Mouse (Mus musculus): ENCODE data around the gene Cma1.
A peak's percentile ranks its signal among the peaks of the same experiment; 100 is the strongest.
"Not testable (repeated sequence)": the region's sequence is repeated elsewhere in the genome, so short reads cannot be mapped to it uniquely, and the experiment has no call there.

The Cma1 gene

DNA sequence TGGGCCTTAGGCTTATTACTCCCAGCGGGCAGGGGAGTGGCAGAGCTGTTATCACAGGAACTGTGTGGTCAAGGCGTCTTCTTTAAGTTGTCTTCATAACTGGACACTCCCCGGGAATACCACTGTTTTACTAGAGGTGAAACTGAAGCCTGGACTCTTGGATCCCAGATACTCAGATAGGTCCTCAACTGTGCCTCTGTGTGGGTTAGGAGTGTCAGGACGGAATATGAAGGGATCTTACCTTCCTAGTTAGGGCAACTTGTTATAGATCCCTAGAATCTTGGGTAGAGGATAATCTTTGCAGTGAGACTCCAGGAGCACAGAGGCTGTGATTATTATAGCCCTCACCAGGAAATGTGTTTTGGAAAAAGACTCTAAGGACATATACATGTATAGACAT is at the start of gene Cma1:
Cma1 (minus strand) TSS at position 101 of the 400 bp plus-strand sequence.
- no peak for DNase-seq

DNA sequence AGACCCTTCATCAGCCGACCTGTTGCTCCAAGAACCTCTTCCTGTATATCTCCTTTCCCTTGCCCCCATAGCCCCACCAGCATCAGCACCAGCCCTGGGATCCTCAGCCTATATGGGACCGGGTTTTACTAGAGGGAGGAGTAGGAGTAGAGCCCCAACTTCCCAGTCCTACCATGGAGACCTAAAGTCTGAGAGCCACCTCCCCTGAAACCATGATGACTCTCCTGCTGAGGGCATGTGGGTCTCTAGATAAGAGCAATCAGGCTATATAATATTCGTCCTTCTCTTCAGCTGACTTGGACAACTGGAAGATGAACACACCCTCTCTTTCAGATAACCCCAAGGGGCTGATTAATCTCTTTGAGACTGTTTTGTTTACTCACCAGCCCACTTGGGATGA is 43.0 kb upstream of the Cma1 start:
- DNase-seq: not testable (repeated sequence)

DNA sequence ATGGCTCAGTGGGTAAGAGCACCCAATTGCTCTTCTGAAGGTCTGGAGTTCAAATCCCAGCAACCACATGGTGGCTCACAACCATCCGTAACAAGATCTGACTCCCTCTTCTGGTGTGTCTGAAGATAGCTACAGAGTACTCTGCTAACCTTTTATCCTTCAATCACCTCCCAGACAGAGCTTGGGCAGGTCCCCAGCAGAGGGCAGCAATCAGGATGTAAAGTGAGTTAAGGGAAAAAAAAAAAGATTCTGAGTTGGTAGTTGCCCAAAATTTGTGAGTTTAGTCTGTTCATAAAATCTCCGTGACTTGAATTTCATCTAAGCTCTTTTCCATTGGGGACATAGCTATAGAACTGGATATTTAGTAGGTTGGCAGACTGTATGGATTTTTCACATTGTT is 19.4 kb upstream of the Cma1 start:
- DNase-seq: peak; percentile 19

DNA sequence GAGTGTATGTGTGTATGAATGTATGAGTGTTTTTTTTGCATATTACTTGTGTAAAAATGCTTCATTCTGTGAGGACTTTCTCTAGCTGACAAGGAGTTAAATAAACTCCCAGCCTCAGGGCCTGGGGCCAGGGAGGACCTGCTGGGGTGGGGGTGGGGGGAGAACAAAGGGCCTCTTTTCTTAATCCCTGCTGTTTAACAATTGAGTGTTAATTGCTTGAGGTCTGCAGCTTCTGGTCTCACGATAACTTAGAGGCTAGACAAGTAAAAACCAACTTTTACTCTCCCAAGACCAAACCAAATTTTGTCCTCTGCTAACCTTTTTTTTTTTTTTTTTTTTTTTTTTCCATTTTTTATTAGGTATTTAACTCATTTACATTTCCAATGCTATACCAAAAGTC is 18.8 kb upstream of the Cma1 start:
- no peak for DNase-seq

GRCm38 (mm10) chr14:55950346-55951030 is 6.0 kb upstream of the Cma1 start, which contains the start of gene Cma2:
Gene Cma2, plus strand, starts transcription at chr14:55950980.
- DNase-seq: no peak

GRCm38 (mm10) chr14:55946269-55946969 is 1.9 kb upstream of the Cma1 start:
- DNase-seq: no peak

DNA sequence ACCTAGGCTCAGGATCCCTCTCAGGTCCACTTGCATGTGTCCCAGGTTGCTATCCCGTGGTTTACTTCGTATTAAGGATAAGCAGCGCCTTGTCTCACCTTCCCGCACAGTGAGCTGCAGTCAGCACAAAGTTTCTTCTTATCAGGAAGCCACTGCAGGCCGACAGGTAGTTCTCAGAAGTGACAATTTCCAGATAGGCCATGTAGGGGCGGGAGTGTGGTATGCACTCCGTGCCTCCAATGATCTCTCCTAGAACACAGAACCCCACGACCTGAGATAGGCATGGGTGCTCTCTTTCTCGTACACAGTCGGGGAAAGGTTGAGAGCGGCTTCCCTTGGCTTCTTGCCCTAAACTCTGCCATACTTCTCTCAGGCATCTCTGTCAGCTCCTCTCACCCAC is 874 bp downstream of the Cma1 start:
- DNase-seq: no peak

DNA sequence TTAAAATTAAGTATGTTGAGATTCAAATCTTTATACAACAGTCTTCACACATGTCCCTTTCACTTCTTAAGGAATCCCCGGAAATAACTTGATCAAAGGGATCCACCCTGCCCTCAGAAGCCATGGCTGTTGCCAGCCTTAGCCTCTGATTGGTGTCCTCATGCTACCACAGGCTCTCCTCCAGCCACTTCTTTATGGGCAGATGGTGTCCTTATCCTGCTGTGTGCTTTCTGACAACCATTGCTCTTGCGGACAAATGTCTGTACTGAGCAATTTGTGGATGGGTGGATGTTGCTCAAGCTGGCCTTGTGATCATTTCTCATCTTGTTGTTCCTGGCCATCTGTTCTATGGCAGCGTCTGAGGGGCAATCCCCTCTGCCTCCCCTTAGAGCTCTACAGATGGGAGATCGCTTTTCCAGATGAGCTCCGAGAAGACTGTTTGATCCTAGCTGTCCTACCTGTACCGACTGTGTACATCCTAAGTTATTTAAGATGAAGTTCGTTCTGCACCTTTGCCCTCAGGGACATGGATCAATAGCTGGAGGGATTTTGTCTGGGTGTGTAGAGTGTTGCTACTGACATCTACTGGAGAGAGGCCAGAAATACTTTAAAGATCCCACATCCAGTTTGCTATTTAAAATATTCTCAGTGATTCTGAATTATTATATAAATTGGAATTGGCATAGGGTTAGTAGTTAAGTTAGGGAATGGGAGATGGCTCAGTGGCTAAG is 4.2 kb downstream of the Cma1 start:
- no peak for DNase-seq

DNA sequence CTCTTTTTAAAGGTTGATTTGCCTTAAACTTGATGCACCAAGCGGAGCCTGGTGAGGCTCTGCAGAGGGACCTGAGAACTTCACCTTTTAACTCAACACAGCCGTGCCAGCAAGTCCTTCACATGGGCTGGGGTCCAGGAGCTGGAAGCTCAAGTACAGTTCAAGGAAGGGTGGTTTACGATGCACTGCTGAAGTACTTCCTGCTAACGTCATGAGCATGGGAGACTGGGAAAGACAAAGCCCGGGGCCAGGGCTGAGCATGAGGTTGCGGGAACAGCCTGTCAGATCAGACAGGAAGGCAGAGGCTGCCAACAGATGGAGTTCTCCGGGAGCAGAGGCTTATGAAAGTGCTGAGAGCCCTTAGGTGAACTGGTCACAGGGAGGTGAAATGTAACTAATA is 10.9 kb downstream of the Cma1 start:
- DNase-seq: no peak

GRCm38 (mm10) chr14:55929263-55929997 is 15.0 kb downstream of the Cma1 start:
- DNase-seq: no peak

GRCm38 (mm10) chr14:55926847-55927246 is 17.6 kb downstream of the Cma1 start:
- DNase-seq: no peak

DNA sequence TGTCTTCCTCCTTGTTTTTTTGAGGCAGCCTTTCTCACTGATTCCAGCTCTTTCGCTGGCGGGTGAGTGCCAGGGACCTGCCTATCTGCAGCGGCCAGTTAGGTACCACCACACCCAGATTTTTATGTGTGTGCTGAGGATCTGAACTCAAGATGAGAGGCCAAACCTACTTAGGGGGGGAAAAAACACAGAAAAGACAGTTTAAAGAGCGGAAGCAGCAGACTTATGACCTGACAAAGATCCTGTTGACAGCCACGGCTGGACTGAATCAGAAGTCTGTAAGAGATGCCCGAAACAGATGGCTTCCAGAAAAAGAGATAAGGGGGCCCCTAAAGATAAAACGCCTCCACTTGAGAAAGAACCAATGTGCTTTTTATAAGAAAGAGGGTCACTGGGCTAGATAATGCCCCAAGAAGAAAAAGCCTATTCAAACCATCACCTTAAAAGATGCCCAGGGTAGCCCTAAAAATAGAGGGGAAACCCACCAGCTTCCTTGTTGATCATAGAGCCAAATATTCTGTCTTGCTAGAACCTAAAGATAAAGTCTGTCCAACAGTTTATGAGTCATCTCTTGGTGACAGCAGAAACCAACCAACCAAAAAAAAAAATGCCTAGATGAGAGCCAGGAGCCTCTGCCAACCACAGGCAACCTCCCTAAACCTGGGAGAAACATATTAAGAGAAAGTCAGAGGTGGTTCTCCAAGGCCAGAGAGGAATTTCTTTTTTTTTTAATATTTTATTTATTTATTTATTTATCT is 21.8 kb downstream of the Cma1 start:
- peak; percentile 69 for DNase-seq

DNA sequence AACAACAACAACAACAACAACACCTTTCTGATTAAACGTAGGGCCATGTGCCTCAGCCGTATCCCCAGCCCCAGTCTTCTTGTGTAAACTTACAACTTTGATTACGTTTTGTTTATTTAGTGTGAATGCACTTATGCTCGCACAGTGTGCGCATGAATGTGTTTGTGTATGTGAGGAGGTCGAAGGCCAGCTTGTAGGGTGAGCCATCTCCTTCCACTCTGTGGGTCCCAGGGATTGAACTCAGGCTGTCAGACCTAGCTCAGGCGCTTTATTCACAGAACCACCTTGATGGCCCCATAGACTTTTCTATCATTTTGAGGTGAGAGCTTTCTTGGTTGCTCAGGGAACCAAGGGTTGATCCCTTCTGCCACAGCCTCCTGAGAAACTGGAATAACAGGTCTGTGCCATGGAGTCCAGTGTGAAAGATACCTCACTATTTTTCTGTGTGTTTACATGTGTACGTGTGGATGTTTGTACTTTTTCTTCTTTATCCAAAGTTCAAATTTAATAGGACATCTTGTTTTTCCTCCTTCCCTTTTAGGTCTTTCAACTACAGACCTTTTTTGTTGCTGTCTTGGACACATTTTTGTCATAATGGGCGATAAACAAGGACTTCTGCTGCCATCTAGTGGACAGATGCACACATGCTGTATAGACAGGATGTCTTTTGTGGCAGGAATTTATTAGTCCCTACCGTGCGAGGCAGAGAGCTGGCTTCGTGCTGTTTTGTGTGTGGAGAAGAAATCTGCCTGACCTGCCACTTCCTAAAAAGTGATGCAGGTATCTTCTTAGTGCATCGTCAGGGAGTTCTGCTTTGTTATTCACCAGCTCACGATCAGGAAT is 26.0 kb downstream of the Cma1 start:
- peak; percentile 72 for DNase-seq

DNA sequence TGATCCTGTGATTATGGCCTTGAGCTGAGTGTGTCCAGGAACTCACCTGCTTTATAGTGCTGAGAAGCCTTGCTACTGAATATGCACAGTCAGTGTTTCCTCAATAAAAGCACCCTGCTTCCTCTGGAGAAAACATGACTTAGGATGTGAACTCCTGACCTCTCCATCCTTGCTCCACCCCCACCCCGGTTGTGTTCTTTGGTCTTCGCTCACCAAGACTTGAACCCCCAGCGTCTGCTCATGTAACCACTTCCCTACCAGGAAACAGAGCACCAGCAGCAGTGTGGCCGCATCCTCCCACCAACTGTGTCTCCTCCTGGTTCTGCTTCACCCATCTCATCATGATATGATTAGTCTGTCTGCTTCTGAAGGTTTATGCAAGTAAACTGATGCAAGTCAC is 31.1 kb downstream of the Cma1 start:
- no peak for DNase-seq

GRCm38 (mm10) chr14:55905518-55905917 is 39.0 kb downstream of the Cma1 start:
- no peak for DNase-seq

- no peak for DNase-seq
Observed at GRCm38 (mm10) chr14:55900414-55900755, 44.1 kb downstream of the Cma1 start.

DNA sequence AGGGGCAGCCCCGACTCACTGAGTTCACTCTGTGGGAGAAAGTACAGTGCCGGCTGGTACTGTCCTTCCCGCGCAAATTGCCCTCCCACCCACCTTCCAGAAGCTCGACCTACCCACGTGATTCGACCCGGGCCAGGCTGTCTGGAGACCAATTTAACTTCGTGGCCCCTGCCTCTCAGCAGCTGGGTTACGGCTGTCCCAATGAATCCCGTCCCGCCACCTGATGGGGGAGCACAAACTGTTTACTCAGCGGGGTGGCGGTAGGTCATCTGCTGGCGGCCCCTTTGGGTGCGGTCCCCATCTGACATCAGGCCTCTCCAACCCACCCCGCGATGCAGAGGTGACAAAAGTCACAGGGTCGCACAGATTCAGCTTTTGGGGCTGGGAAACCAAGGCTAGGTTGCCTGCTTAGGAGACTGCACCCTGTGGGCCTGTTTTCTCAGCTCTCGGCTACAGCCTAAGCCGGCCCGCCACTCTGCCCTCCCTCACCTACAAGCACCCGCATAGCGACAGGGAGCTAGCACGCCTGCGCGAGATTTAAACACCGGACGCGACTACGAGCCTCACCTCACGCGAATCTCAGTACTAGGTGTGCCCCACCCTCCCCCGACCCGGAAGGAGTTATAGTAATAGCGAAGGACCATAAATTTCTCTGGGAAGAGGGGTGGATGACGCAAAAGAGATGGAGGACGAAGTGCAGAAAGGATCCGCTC is 44.6 kb downstream of the Cma1 start, which contains the start of gene Sdr39u1:
Sdr39u1 (minus strand) TSS at position 593 of the 713 bp plus-strand sequence.
- peak; percentile 73 for DNase-seq

DNA sequence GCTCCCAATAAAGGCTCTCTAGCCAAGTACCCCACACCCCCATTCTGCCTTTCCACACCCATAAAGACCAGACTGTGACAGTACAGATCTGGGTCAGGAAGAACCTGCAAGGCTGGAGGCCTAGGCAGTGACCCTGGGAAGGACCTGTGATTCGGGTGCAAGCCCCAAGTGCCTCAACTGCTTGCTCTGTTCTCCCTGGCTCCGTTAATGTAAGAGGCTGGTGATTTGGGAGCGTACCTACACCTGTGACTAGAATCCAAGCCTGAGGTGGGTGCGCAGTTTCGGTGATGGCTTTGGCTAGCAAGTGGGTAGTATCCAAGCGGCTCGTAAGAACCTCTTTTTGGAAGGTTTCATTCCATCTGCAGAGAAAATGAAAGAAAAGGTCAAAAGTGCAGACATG is 45.5 kb downstream of the Cma1 start:
- DNase-seq: no peak

GRCm38 (mm10) chr14:55897671-55898070 is 46.8 kb downstream of the Cma1 start:
- no peak for DNase-seq

All from liver (tissue).